Mouse (Mus musculus) kidney, postnatal 4 days (tissue): Measurements from ENCODE around the gene Myh9.

Experiments
- DNase-seq, 2 experiments: peaks; one replicate each; pipeline ENCODE4 v3.0.0; 2021; ENCODE audit warnings: mixed read lengths in 2 of 2

Gene Myh9

DNA sequence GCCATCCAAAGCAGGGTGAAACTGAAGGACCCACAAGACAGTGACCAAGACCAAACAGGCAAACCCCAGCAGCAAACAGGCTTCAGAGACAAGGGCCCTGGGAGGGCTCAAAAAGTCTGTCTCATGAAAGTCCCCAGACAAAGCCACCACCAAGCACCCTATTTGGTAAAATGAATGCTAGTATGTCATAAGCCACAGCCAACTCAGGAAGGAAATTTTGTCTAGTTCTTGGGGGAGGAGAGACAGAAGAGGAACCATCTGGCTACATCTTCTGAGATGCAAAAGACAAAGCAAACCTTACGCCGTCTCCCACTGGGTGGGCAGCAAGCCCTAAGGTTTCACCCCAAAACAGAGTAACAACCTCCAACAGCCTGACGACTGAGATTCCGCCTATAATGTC is 36.3 kb downstream of the Myh9 start:
- no peak for DNase-seq

DNA sequence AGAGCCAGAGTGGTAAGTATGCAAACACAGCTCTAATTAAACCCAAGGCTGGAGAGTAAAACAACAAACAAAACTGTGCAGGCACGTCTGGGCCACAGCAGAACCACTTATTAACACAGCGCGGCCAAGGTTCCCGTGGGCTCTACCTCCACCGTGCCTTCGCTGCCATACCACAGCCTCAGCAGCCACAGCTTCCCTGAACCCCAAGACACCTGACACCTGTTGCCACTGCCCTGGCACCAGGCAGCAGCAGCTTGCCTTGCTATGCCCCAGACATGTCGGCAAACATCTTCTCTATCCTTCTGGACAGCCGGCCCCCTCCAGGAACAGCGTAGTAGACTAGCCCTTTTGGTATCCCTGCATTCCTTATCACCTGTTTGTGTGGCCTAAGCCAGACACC is 37.0 kb downstream of the Myh9 start:
- DNase-seq = no peak

DNA sequence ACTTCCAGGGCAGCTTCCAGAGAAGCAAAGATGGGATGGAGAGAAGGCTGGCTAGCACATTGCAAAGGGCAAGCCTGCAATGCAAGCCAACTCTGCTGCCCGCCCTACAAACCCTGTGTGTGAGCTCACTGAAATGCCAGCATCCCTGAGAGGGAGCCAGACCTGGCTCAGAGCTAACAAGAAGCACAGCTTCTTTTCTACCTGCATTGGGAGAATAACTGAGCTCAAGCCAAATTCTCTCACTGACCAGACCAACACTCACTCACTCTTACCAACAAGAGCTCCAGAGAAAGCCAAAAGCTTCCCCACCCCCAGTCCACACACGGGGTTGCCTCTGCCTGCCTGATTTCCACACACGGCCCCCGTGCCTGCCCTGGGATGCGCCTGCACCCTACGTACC is 37.5 kb downstream of the Myh9 start:
- DNase-seq = no peak

DNA sequence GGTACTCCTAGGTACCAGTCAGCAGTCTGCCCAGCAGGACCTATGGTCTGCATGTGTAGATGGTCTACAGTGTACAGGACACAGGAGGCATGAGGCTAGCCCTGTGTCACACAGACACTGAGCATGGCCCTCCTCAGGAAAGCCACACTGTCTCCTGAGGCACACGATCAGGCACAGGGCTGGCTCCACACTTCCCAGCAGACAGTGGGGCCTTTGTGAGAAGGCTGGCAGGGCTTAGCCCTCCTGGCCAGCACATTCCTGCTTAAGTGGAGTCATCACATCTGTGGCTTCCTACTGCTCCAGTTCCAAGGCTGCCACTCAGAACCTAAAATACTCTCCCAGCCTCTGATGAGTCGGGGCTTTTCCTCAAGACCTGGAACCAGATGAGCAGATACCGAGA is 38.2 kb downstream of the Myh9 start:
- no peak for DNase-seq

DNA sequence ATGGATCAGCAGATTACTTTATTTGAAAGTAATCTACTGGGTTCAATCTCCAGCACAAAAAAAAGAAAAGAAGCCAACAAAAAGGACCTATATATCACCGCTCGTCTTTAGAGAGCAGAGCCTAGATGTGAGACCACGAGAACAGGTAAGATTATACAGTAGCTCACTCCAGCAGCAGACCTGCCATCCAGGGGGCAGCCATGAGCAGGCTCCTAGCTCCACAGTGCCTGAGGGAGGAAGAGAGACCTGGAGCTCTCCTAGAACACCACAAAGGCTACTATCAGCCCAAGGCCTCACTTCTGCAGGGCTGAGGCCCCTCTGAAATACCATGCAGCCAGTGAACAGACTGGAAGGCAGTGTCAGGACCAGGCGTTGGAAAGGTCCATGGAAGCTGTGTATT is 39.0 kb downstream of the Myh9 start:
- peak in 1 of 2 experiments; percentile 59 for DNase-seq

DNA sequence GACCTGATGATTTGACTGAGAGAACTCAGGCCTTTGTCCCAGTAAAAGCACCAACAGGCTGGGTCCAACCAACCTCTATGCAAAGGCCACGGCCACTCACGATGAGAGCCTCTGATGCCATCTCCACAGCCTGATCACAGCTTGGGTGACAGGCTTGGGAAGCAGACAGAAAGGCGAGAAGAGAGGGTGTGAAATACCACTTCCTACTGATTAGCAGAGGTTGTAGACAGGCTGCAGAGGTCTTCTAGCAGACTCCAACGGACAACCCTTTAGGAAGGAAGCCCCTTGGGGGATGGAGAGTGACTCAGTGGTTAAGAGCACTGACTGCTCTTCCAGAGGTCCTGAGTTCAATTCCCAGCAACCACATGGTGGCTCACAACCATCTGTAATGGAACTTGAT is 40.8 kb downstream of the Myh9 start:
- DNase-seq = no peak

DNA sequence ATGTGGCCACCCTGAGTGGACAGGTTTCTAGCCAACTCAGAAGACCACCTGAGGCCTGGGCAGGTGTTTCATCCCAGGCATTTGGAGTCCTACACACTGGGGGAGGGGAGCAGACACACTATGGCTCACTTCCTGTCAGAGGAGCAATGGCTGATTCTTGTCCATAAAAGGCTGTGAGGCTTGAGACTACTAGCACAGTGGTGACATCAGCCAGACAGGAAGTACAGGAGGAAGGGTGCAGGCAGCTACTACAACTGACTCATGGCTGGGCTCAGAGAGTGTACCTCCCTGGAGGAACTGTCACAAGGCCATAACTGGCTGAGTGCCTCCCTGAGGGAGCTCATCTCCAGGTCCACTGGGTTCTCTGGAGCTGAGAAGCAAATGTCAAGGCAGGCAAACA is 41.5 kb downstream of the Myh9 start:
- peak; percentile 54 to 73 for DNase-seq

DNA sequence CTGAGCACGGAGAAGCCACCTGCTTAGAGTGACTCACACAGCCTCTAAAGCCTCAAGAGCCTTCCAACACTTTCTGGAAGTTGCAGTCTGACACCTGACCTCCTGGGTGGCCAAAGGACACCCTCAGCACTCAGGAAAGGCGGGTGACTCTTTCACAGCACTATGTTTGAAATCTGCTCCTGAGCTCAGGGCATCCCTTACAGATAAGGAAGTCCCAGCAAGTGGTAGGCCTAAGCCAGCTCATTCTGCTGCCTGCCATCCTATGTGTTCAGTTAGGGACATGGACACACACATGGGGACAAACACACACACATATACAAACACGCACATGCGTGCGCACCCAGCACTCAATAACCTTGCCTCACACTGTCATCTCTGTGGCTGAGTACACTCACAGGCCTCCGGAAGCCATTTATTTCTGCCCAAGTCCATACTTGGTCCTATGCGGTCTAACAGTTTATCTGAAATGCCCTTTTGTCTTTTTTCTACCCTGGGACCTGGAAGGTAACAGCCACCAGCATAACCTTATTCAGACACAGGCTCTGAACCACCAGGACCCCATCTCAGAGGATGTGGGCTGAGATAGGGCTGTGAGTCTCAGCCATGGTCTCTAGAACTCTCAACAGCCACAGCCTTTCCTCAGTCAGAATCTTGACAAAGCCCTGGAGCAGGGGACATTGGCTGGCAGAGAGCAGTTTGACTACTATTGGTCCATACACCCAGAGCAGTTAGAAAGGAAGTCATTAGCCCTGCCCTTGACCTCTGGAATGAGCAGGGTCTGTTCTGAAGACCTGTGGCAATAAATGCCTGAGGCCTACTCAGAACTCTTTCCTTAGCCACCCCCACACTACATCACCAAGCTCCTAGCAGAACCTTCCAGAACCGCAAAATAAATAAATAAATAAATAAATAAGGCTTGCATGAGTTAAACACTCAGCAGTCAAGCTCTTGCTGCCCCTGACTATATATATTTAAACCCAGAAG is 42.2 kb downstream of the Myh9 start:
- DNase-seq = no peak

DNA sequence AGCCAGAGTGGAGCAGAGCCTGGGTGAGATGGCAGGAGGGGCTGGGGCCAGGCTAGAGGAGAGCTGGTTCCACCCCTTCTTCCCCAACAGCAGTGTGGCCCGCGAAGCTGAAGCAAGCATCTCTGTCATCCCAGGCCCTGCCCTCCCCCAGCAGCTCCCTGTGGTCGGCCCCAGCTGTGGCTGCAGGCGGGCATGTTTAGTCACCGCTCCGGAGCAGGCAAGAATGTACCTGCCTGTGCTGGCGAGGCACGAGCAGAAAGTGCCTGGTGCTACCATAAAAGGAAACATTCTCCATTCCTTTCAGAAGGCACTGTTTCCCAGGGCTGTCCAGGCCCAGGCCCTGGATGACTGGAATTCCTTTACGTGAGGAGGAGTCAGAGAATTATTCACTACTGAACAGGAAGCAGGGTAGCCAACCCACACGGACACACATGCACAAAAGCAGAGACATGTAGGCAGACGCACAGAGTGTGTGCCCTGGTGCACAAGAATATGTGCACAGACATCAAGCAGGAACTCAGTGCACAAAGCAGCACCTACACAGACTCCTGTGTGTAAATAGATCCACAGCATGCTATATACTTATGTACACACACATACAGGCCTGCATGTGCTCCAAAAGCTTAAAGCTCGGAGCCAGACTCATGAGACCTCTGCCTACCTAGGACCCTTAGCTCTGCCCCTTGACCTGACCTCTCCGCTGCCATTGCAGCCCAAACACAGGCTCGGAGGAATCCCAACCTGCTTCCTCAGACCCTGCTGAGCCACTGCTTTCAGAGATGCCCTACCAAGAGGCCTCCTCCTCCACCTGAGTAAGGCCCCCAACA is 43.1 kb downstream of the Myh9 start:
- peak; percentile 74 to 85 for DNase-seq

DNA sequence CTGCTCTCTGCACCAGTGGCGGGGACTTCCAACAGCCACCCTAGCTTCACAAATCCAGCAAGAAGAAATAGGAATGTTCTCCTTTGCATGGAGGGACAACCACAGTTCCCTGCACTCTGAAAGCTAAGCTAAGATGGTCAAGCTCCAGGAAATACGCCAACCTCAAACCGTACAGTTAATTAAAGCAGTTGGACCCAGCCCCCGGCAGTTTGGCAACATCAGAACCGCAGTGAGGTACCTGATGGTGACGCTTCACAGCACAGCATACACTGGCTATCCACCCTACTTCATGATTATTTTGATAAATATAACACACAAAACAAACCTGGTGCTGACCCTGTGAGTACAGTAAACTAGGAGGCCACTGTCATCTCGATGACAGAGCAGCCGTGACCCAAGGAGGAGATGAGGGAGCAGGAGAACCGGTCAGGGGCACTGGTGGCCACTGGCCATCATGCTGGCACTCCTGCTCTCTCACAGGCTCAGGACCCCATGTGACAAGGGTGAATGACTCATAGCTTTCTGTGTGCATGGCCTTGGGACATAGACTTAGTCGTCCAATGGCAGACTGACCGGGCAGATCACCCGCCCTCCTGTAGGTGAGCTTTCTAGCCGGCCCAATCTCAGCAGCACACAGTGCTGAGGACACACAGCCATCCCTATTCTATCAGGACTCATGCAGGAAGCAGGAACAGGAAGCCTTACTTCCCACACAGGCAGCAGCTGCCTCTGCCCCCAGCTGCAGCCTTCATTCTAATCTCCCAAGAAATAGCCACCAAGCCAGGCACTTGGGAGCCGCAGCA is 44.2 kb downstream of the Myh9 start:
- DNase-seq = peak; percentile 49 to 62

DNA sequence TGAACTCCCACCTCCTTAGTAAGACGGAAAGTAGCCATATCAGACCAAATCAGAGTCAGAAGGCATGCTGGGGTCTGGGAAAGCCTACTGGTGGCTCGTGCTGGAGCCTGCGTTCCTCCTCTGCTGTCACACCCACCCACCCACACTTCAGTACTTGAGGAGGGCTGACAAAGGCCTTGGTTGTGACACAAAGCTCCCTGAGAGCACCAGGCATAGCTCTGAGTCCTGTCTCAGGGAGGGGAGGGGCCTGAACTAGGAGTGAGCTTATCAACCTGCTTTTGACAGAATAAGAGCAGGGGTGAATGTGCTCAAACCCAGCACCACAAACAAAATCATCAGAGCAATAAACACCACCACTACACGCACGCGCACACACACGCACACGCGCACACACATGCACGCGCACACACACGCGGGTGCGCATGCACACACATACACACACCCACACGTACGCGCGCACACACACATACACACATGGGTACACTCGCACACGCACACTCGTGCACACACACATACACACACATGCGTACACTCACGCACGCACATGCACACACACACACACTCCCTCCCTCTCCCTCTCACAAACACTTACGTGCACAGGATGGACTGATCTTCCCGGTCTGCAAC is 45.5 kb downstream of the Myh9 start:
- no peak for DNase-seq

DNA sequence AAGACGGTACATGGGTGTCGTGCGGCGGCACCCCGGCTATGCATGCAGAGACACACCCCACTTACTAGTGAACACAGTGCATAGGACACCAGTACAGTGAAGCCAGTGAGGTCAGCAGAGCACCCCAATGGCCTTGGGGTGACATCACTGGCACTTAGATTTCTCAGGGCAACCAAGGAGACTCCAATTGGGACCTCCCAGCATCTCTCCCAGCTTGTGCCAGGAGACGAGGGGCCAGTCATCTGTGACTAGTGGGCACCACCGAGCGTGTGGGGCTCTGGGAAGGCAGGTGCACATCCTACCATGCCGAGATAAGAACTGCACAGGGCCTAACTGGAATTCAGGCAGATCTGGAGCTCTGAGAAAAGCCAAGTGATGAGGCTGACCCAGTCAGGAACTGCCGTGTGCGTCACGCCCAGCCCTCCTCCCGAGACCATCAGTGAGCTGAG is 47.0 kb downstream of the Myh9 start:
- no peak for DNase-seq

DNA sequence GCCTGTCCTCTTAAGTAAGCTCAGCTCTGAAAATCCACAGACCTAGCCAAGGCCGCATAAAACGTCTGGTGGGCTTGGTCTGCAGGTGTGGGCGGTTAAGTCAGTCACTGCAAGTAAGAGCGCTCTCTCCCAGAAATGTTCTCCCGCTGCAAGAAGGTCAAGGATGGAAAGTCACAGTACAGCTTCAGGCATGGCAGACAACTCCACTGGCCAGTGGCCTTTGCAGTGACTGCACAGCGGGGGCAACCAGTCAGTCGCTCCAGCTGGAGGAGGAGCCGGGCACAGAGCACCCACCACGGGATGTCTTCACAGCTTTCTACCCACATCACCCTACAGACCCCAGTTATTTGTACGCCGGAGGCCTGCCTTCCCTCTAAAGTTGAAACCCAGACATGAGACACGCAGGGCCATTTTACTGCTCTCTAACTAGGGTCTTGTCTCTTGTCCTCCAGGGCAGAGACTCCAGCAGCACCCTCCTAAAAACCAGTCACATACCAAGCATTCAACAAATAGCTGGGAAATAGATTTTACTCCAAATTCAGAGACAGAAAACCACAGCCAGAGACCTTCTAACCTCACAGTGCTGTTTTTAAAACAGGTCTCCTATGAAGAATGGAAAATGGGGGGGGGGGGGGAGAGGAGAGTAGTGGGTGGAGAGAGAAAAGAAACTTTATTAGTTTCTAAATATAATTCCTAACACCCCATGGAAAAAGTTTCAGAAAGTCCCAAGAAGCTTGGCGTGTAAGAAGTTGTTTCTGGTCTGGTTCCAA is 47.7 kb downstream of the Myh9 start:
- DNase-seq = peak in 1 of 2 experiments; percentile 35

DNA sequence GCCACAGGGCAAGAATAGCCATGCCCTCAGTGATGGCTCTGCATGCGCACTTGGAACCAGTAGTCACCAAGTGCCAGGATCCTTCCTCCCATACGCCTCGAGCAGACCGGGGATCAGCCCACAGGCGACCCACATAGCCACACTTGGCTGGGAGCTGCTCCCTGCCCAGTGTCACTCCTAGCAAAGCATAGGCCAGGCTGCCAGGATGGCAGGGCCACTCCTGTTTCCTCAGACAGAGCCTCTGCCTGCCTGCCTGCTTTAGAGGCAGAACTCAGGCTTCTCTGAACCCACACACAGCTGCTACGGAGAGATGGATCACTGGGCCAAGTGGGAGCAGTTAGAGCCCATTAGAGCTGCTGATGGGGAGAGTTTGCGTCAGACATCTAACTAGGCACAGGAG is 48.4 kb downstream of the Myh9 start:
- no peak for DNase-seq

DNA sequence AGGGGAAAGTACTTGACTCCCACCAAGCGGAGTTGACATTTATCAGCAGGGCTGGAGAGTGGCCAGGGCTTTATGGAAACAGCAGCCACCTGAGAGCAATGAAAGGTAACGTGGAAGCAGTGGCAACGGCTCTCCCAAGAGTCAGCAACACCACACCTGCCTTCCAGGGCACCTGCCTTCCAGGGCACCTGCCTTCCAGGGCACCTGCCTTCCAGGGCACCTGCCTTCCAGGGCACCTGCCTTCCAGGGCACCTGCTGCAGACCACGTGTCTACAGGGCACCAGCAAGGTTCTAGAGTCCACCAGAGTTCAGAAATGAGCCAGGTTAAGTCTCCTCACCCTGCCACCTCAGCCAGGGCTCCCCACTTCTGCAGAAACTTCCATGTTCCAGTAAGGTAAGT is 48.9 kb downstream of the Myh9 start:
- no peak for DNase-seq

DNA sequence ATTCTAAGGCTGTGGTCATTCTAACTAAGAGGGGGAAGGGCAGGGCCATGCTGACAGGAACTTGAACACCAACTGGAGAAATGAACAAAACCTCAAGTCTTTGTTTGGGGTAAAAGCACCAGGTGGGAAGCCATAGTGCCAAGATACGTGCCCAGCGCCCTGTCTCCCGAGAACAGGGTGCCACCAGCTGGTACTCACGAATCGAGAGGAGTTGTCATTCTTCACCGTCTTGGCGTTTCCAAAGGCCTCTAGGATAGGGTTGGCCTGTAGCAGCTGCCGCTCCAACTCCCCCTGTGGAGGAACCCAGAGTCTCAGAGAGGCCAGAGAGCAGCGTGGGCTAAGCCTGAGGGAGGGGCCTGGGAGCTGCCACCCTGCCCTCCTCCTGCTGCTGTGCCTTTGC is 49.9 kb downstream of the Myh9 start:
- no peak for DNase-seq

DNA sequence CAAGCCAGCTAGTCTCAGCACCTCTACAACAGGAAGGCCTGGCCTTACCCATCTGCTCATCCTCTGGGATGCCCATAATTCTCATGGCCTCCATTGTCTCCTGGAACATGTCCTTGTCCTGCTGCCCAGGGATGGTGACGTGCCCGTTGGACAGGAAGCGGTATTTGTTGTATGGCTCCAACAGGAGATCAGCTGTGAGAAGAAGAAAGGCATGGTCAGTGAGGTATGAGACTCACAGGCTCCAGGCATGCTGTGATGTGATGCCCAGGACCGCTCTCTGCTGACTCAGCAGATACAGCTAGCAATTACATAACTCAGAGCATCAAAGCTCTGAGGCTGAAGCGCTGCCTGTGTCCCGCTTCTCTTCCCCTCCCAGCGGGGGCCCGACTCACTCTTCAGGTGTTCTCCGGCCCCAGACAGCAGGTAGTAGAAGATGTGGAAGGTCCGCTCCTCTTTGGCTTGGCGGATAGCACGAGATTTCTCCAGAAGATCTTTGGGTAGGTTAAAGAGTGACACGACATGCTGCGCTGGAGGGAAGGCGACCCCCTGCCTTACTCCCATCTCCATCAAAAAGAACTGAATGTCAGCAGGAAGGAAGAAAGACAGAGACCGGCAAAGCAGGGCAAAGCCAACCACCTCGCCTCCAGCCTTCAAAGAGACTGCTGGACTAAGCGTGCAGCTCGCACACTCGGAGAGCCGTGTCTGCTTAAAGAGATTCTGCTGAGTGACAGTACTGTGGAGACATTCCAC is 51.1 kb downstream of the Myh9 start:
- no peak for DNase-seq

DNA sequence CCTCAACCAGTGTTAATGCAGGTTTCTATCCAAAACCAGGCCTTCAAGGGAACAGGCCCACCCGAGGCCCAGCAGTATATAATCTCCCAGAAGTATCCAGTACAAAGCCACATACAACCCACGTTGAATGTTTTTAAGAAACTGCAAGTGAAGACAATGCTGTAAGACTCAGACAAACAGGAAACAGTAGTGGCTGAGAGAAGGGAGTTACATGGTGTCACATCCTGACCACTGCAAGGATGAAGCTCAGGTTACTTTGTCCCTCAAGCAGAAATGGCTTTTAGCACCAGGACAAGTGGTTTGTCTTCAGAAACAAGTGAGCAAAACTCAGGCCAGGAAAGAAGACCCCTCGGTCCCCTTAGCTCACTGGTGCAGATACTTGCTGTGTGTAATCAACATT is 52.8 kb downstream of the Myh9 start:
- DNase-seq = no peak

DNA sequence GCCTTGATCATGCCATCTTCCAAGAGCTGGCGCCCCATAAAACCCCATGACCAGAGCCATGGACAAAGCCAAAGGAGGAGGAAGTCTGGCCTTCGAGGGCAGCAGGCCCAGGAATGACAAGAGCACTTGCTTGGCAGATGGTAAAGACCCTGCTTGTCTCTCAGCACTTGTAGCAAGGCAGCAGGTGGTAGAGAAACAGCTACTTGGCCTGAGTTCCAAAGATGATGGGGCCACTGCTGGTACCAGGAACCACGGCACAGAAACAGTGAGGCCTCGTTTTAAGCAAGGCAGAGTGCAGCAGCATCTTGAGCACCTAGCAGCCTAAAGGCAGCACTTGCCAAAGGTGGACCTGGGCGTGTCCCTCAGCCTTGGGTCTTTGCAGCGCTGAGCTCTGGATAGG is 53.6 kb downstream of the Myh9 start:
- DNase-seq = no peak

DNA sequence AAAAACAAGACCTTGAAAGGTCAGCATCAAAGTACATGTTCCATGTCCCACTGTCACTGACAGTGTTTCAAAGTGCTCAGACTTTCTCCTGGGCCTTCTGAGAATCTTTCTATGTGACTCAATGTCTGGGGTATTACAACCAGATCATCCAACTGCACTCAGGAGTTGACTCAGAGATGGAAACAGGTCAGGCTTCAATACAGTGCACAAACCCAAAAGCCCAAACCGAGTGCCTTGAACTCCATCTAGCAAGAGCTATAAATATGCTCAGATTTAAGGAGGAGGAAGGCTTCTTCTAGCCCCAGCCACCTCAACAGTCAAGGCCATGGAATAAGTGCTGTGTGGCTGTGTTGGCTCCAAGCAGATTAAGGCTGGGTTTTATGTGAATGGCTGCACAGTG is 56.2 kb downstream of the Myh9 start:
- DNase-seq = no peak
